Mouse (Mus musculus) heart, postnatal 14 days (tissue): ENCODE results near the gene Evi5. TPM values are rescaled to one million over a fixed set of nuclear protein-coding genes. Genes with fewer than 3 reads are reported as not detected.

ENCODE experiments used
- DNase-seq, 2 experiments: peaks; one replicate each; pipeline ENCODE4 v3.0.0; 2021 to 2022
- intact Hi-C: fragments of 180-260 bp; cut with DNase I; formaldehyde crosslinking; loops from one replicate; pipeline ENCODE4 v1.15.1; 2025
- total RNA-seq, 2 experiments: library from RNA; stranded (reverse); gene quantifications; 2 replicates each; pipeline ENCODE4 v1.2.3; 2021

The Evi5 gene
- total RNA-seq, 2 experiments from 2014 or later = 28.1 to 29.3 TPM

GRCm38 (mm10) chr5:107722661-107723532, 152.0 kb downstream of the Evi5 start:
- peak; percentile 8 to 19 for DNase-seq
- intact Hi-C loops = loop anchor here (10.0 kb wide), 1 partner anchor 1268 kb away; the partner anchor contains the start of gene Barhl2

GRCm38 (mm10) chr5:107721638-107722011, 153.3 kb downstream of the Evi5 start:
- intact Hi-C loops = loop anchor here (10.0 kb wide), 1 partner anchor 1267 kb away; the partner anchor contains the start of gene Barhl2
- DNase-seq = peak in 1 of 2 experiments; percentile 2

- no peak for DNase-seq
- intact Hi-C loops = loop anchor here (10.0 kb wide), 1 partner anchor 1266 kb away; the partner anchor contains the start of gene Barhl2
Measured at GRCm38 (mm10) chr5:107720991-107721637, 153.8 kb downstream of the Evi5 start.

- intact Hi-C loops = loop anchor here (10.0 kb wide), 1 partner anchor 1266 kb away; the partner anchor contains the start of gene Barhl2
- no peak for DNase-seq
Measured at GRCm38 (mm10) chr5:107720511-107720910, 154.4 kb downstream of the Evi5 start.

GRCm38 (mm10) chr5:107719786-107720185, 155.1 kb downstream of the Evi5 start:
- intact Hi-C loops = loop anchor here (10.0 kb wide), 1 partner anchor 1265 kb away; the partner anchor contains the start of gene Barhl2

GRCm38 (mm10) chr5:107719209-107719608, 155.7 kb downstream of the Evi5 start:
- DNase-seq = no peak
- intact Hi-C loops = no loop called here

More at GRCm38 (mm10) chr5:107719786-107720185, 155.1 kb downstream of the Evi5 start:
- no peak for DNase-seq

- no peak for DNase-seq
- intact Hi-C loops = no loop called here
Measured at GRCm38 (mm10) chr5:107717871-107718361, 157.0 kb downstream of the Evi5 start.

- DNase-seq = no peak
- intact Hi-C loops = no loop called here
Measured at GRCm38 (mm10) chr5:107711689-107712088, 163.2 kb downstream of the Evi5 start.

- intact Hi-C loops = no loop called here
- no peak for DNase-seq
Measured at GRCm38 (mm10) chr5:107708124-107708797, 166.6 kb downstream of the Evi5 start.

- intact Hi-C loops = no loop called here
Measured at GRCm38 (mm10) chr5:107706262-107706661, 168.6 kb downstream of the Evi5 start.

GRCm38 (mm10) chr5:107705756-107706155, 169.2 kb downstream of the Evi5 start:
- intact Hi-C loops = no loop called here
- DNase-seq = no peak

More at GRCm38 (mm10) chr5:107706262-107706661, 168.6 kb downstream of the Evi5 start:
- no peak for DNase-seq

- intact Hi-C loops = no loop called here
- no peak for DNase-seq
Measured at GRCm38 (mm10) chr5:107703207-107703763, 171.6 kb downstream of the Evi5 start.

- no peak for DNase-seq
- intact Hi-C loops = no loop called here
Measured at GRCm38 (mm10) chr5:107701658-107702057, 173.2 kb downstream of the Evi5 start.

GRCm38 (mm10) chr5:107700873-107701272, 174.0 kb downstream of the Evi5 start:
- intact Hi-C loops = no loop called here
- DNase-seq = no peak

GRCm38 (mm10) chr5:107698888-107699287, 176.0 kb downstream of the Evi5 start:
- no peak for DNase-seq
- intact Hi-C loops = no loop called here

- no peak for DNase-seq
- intact Hi-C loops = no loop called here
Measured at GRCm38 (mm10) chr5:107695019-107695418, 179.9 kb downstream of the Evi5 start.
